Mouse (Mus musculus): ENCODE measurements around the gene Zc3h6. TPM values are rescaled to one million over a fixed set of nuclear protein-coding genes. Genes with fewer than 3 reads are reported as not detected.
"Not testable (repeated sequence)": the region's sequence is repeated elsewhere in the genome, so short reads cannot be mapped to it uniquely, and the experiment has no call there.

Gene Zc3h6
- total RNA-seq, 1 experiment, result 0.98 TPM

GRCm38 (mm10) chr2:129006194-129006749 is 39.1 kb downstream of the Zc3h6 start:
- DNase-seq (ENCODE audit: low read depth, low spot score), result no peak
- Histone ChIP-seq H3K36me3 (ENCODE audit: control insufficient read depth, insufficient read depth, low read length, poor library complexity, severe bottlenecking) (no peaks in the 10 kb centered on the region), H3K9me3 (ENCODE audit: control insufficient read depth, insufficient read depth, low read depth, low read length) (no peaks in the 10 kb centered on the region), H3K27ac (ENCODE audit: insufficient read depth, low read depth, low read length, poor library complexity, severe bottlenecking) (no peak overlapping the region), H3K9ac (ENCODE audit: insufficient read depth, low read depth, low read length, poor library complexity, severe bottlenecking) (no peak overlapping the region), H3K4me3 (ENCODE audit: insufficient read depth in 1 of 2, low read depth in 1 of 2, low read length in 2 of 2, poor library complexity in 1 of 2, severe bottlenecking in 1 of 2) (no peak overlapping the region), H3K4me1 (ENCODE audit: control insufficient read depth in 2 of 2, insufficient read depth in 2 of 2, low read length in 2 of 2, poor library complexity in 1 of 2) (no peaks in the 10 kb centered on the region)
- TF ChIP-seq CHD2 (IDR thresholded peaks at IDR 0.05; ENCODE audit: low read depth, low read length) (no peak), ZC3H11A (IDR thresholded peaks at IDR 0.05; ENCODE audit: borderline replicate concordance, low read depth, low read length) (no peak), ZNF384 (IDR thresholded peaks at IDR 0.05; ENCODE audit: low read depth, low read length) (no peak), MAFK (IDR thresholded peaks at IDR 0.05; ENCODE audit: insufficient read depth, low read depth, low read length) (no peak), HCFC1 (IDR thresholded peaks at IDR 0.05; ENCODE audit: borderline replicate concordance, insufficient read depth, low read length) (no peak)
- in situ Hi-C loops (cut with MboI; ENCODE audit: low sequenced_read_pairs in 2 of 2, unreplicated experiment in 2 of 2), result no loop called here

GRCm38 (mm10) chr2:129008867-129009266 is 41.7 kb downstream of the Zc3h6 start:
- H3K9ac ChIP-seq (ENCODE audit: insufficient read depth, low read depth, low read length, poor library complexity, severe bottlenecking); H3K4me1 ChIP-seq (ENCODE audit: control insufficient read depth in 2 of 2, insufficient read depth in 2 of 2, low read length in 2 of 2, poor library complexity in 1 of 2); H3K4me3 ChIP-seq (ENCODE audit: insufficient read depth in 1 of 2, low read depth in 1 of 2, low read length in 2 of 2, poor library complexity in 1 of 2, severe bottlenecking in 1 of 2); DNase-seq (ENCODE audit: low read depth, low spot score); H3K27ac ChIP-seq (ENCODE audit: insufficient read depth, low read depth, low read length, poor library complexity, severe bottlenecking); H3K9me3 ChIP-seq (ENCODE audit: control insufficient read depth, insufficient read depth, low read depth, low read length); H3K36me3 ChIP-seq (ENCODE audit: control insufficient read depth, insufficient read depth, low read length, poor library complexity, severe bottlenecking); in situ Hi-C loops (cut with MboI; ENCODE audit: low sequenced_read_pairs in 2 of 2, unreplicated experiment in 2 of 2): not testable (repeated sequence)

GRCm38 (mm10) chr2:129020106-129020505 is 52.9 kb downstream of the Zc3h6 start:
- TF ChIP-seq HCFC1 (IDR thresholded peaks at IDR 0.05; ENCODE audit: borderline replicate concordance, insufficient read depth, low read length), result no peak
- TF ChIP-seq MAFK (IDR thresholded peaks at IDR 0.05; ENCODE audit: insufficient read depth, low read depth, low read length), result no peak
- TF ChIP-seq ZC3H11A (IDR thresholded peaks at IDR 0.05; ENCODE audit: borderline replicate concordance, low read depth, low read length), result no peak
- no peak for TF ChIP-seq CHD2 (IDR thresholded peaks at IDR 0.05; ENCODE audit: low read depth, low read length)
- no peak for TF ChIP-seq ZNF384 (IDR thresholded peaks at IDR 0.05; ENCODE audit: low read depth, low read length)
- Histone ChIP-seq H3K9me3 (ENCODE audit: control insufficient read depth, insufficient read depth, low read depth, low read length) (no peaks in the 10 kb centered on the region), H3K4me1 (ENCODE audit: control insufficient read depth in 2 of 2, insufficient read depth in 2 of 2, low read length in 2 of 2, poor library complexity in 1 of 2) (no peaks in the 10 kb centered on the region), H3K36me3 (ENCODE audit: control insufficient read depth, insufficient read depth, low read length, poor library complexity, severe bottlenecking) (no peaks in the 10 kb centered on the region), H3K9ac (ENCODE audit: insufficient read depth, low read depth, low read length, poor library complexity, severe bottlenecking) (no peak overlapping the region), H3K4me3 (ENCODE audit: insufficient read depth in 1 of 2, low read depth in 1 of 2, low read length in 2 of 2, poor library complexity in 1 of 2, severe bottlenecking in 1 of 2) (no peak overlapping the region), H3K27ac (ENCODE audit: insufficient read depth, low read depth, low read length, poor library complexity, severe bottlenecking) (no peak overlapping the region)
- in situ Hi-C loops (cut with MboI; ENCODE audit: low sequenced_read_pairs in 2 of 2, unreplicated experiment in 2 of 2), result no loop called here
- DNase-seq (ENCODE audit: low read depth, low spot score), result no peak

DNA sequence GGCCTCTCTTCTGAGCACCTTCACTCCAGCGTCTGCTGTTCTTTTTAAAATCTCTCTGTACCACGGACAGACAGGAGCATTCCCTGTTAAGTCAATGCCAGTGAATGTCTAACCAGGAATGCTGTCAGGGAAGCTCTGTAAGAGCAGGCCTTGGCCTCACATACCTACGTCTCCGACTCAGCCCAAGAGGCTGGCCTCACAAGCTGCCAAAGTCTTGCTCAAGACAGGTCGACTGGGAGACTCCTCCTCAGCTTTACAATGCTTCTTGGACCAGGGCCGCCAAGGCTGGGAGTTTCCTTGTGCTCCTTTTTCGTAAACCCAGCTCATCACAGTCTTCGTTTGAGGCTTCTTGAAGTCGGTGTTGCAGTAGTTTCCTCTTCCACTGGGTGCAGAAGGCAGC is 57.6 kb downstream of the Zc3h6 start:
- H3K4me1 ChIP-seq (ENCODE audit: control insufficient read depth in 2 of 2, insufficient read depth in 2 of 2, low read length in 2 of 2, poor library complexity in 1 of 2), result no peaks in the 10 kb centered on the region
- no peak overlapping the region for H3K4me3 ChIP-seq (ENCODE audit: insufficient read depth in 1 of 2, low read depth in 1 of 2, low read length in 2 of 2, poor library complexity in 1 of 2, severe bottlenecking in 1 of 2)
- no peak for DNase-seq (ENCODE audit: low read depth, low spot score)
- H3K9me3 ChIP-seq (ENCODE audit: control insufficient read depth, insufficient read depth, low read depth, low read length), result no peaks in the 10 kb centered on the region
- H3K9ac ChIP-seq (ENCODE audit: insufficient read depth, low read depth, low read length, poor library complexity, severe bottlenecking), result no peak overlapping the region
- in situ Hi-C loops (cut with MboI; ENCODE audit: low sequenced_read_pairs in 2 of 2, unreplicated experiment in 2 of 2), result no loop called here
- no peaks in the 10 kb centered on the region for H3K36me3 ChIP-seq (ENCODE audit: control insufficient read depth, insufficient read depth, low read length, poor library complexity, severe bottlenecking)
- H3K27ac ChIP-seq (ENCODE audit: insufficient read depth, low read depth, low read length, poor library complexity, severe bottlenecking), result no peak overlapping the region
- no peak for TF ChIP-seq HCFC1 (IDR thresholded peaks at IDR 0.05; ENCODE audit: borderline replicate concordance, insufficient read depth, low read length)

DNA sequence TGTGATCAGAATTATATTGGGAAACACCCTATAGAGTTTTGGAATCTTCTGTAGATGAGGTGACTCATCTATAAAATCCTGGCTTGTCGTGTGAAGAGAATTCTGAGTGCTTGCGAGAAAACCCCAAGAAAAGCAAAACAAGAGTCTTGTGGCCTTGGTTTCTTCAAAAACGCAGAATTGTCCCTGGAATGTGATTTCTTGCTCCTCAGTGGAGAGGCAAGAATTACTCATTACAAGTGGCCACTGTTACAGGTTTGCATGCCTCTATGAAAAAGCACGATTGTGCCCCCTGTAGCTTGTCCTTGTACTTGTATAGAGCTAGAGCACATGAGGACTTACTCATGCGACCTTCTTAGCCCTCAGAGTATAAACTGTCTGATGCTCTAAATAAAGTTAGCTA is 68.2 kb downstream of the Zc3h6 start:
- Histone ChIP-seq H3K36me3 (ENCODE audit: control insufficient read depth, insufficient read depth, low read length, poor library complexity, severe bottlenecking) (no peaks in the 10 kb centered on the region), H3K4me3 (ENCODE audit: insufficient read depth in 1 of 2, low read depth in 1 of 2, low read length in 2 of 2, poor library complexity in 1 of 2, severe bottlenecking in 1 of 2) (no peak overlapping the region), H3K9ac (ENCODE audit: insufficient read depth, low read depth, low read length, poor library complexity, severe bottlenecking) (no peak overlapping the region), H3K9me3 (ENCODE audit: control insufficient read depth, insufficient read depth, low read depth, low read length) (no peaks in the 10 kb centered on the region), H3K4me1 (ENCODE audit: control insufficient read depth in 2 of 2, insufficient read depth in 2 of 2, low read length in 2 of 2, poor library complexity in 1 of 2) (no peaks in the 10 kb centered on the region), H3K27ac (ENCODE audit: insufficient read depth, low read depth, low read length, poor library complexity, severe bottlenecking) (no peak overlapping the region)
- no peak for DNase-seq (ENCODE audit: low read depth, low spot score)
- in situ Hi-C loops (cut with MboI; ENCODE audit: low sequenced_read_pairs in 2 of 2, unreplicated experiment in 2 of 2), result no loop called here
- no peak for TF ChIP-seq CHD2 (IDR thresholded peaks at IDR 0.05; ENCODE audit: low read depth, low read length)
- no peak for TF ChIP-seq HCFC1 (IDR thresholded peaks at IDR 0.05; ENCODE audit: borderline replicate concordance, insufficient read depth, low read length)
- TF ChIP-seq ZC3H11A (IDR thresholded peaks at IDR 0.05; ENCODE audit: borderline replicate concordance, low read depth, low read length), result no peak
- no peak for TF ChIP-seq ZNF384 (IDR thresholded peaks at IDR 0.05; ENCODE audit: low read depth, low read length)
- no peak for TF ChIP-seq MAFK (IDR thresholded peaks at IDR 0.05; ENCODE audit: insufficient read depth, low read depth, low read length)
